Mouse (Mus musculus): ENCODE results near the gene Atp12a. TPM values are rescaled to one million over a fixed set of nuclear protein-coding genes. Genes with fewer than 3 reads are reported as not detected.

The Atp12a gene
- 0.14 and 0.15 TPM in 2 replicates for polyA plus RNA-seq (2015; fragmentation: Nextera tagmentation; extraction: Ambion mirVana)

DNA sequence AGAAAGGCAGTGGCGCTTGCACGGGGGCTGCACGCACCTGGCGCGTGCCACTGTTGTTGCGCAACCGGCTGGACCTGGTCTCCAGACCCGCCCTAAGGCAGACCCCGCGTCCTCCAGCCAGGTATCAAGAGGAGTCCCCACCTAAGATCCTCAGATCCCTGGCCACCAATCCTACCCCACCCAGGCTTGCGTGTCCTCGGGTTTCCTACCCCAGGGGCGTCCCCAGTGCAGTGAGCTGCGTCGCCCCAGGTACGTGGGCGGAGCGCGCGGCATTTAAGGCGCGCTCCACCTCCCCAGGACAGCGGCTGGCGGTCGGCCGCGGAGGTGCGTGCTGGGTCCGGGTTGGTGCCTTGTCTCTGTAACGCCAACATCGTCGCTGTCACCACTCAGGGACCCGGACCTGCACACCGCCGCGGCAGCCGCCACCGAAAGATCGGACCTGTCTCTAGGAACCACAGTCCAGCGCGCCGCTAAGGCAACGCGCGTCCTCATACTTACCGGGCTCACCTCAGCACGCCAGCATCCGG, at the start of gene Atp12a:
Atp12a (plus strand) TSS at position 358 of the 527 bp plus-strand sequence.
- Histone ChIP-seq H3K36me3 (no peaks in the 10 kb centered on the region), H3K9ac (replicated peaks) (peak within 1 kb of the TSS; percentile 40), H3K4me2 (replicated peaks) (peak within 1 kb of the TSS; percentile 84), H3K4me1 (peaks cover 14% of the 10 kb centered on the region), H3K9me3 (no peaks in the 10 kb centered on the region), H3K27ac (replicated peaks) (no peak within 1 kb of the TSS), H3K4me3 (peak within 1 kb of the TSS; percentile 45), H3K27me3 (peaks cover 47% of the 10 kb centered on the region)
- WGBS, result under 1% methylated on average over 48 of the region's 48 CpGs
- ATAC-seq (replicated peaks), result peak; percentile 58

DNA sequence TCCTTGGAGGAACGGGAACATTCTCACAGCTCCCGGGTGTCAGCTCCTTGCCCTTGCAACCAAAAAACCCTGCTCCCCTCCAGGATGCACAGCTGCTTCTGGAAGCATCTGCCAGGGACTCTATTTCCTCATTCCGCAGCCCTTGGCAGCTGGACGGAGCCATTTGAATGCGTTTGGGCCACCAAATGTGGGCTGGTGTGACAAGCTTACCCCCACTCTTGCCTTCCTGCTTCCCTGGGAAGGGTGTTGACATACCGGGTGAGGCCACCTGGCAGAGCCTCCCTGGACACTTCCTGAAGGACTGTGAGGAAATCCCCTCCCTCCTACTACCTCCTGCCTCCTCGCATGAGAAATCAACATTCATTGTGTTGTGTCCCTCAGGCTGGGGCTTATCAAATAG, 49.3 kb upstream of the Atp12a start:
- H3K36me3 ChIP-seq, result no peaks in the 10 kb centered on the region
- no peaks in the 10 kb centered on the region for H3K27me3 ChIP-seq
- H3K9me3 ChIP-seq, result no peaks in the 10 kb centered on the region
- no peak overlapping the region for H3K4me3 ChIP-seq
- no peak overlapping the region for H3K27ac ChIP-seq (replicated peaks)
- H3K9ac ChIP-seq (replicated peaks), result no peak overlapping the region
- H3K4me1 ChIP-seq, result no peaks in the 10 kb centered on the region
- WGBS, result 76% methylated on average over 7 of the region's 7 CpGs
- no peak overlapping the region for H3K4me2 ChIP-seq (replicated peaks)
- no peak for ATAC-seq (replicated peaks)

DNA sequence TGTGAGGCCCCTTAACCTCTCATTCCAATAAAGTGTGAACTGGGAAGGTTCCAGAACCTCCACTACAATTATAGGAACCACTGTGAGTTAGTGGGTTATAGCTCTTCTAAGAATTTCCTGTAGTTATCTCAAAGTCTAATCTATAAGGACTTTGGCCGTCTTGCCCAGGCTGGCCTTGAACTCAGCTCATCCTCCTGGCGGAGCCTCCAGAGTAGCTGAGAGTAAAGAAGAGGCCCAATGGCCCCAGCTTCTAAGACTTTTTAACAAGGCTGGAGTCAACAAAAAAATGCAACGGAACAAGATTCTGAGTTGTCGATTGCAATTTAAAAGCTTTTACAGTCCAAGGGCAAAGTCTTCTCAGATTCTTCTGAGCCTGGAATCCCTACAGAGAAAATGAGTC, 48.5 kb upstream of the Atp12a start:
- no peak overlapping the region for H3K4me2 ChIP-seq (replicated peaks)
- H3K4me3 ChIP-seq, result no peak overlapping the region
- no peak overlapping the region for H3K9ac ChIP-seq (replicated peaks)
- no peaks in the 10 kb centered on the region for H3K27me3 ChIP-seq
- H3K4me1 ChIP-seq, result no peaks in the 10 kb centered on the region
- ATAC-seq (replicated peaks), result no peak
- H3K27ac ChIP-seq (replicated peaks), result no peak overlapping the region
- no peaks in the 10 kb centered on the region for H3K9me3 ChIP-seq
- H3K36me3 ChIP-seq, result no peaks in the 10 kb centered on the region
- 94% methylated on average over 4 of the region's 4 CpGs for WGBS

DNA sequence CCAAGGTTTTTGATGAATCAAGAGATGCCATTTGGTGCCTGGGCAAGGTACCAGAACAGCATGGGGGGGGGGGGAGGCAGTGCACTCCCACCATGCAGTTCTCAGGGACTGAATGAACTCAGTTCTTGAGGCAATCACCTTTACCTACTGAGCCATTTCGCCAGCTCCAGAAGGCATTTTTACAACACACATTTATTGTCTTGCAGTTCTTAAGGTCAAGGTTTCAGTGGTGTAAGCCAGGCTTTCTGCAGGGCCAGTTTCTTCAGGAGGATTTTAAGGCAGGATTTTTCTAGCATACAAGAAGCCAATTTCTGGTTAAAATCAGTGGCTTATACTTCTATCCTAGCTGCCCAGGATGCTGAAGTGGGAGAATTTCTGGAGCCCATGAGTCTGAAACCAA, 41.9 kb upstream of the Atp12a start:
- Histone ChIP-seq H3K9ac (replicated peaks) (no peak overlapping the region), H3K4me1 (no peaks in the 10 kb centered on the region), H3K27ac (replicated peaks) (no peak overlapping the region), H3K36me3 (no peaks in the 10 kb centered on the region), H3K4me2 (replicated peaks) (no peak overlapping the region), H3K27me3 (no peaks in the 10 kb centered on the region), H3K9me3 (no peaks in the 10 kb centered on the region), H3K4me3 (no peak overlapping the region)
- no peak for ATAC-seq (replicated peaks)
- 78% methylated on average over 1 of the region's 1 CpGs for WGBS

DNA sequence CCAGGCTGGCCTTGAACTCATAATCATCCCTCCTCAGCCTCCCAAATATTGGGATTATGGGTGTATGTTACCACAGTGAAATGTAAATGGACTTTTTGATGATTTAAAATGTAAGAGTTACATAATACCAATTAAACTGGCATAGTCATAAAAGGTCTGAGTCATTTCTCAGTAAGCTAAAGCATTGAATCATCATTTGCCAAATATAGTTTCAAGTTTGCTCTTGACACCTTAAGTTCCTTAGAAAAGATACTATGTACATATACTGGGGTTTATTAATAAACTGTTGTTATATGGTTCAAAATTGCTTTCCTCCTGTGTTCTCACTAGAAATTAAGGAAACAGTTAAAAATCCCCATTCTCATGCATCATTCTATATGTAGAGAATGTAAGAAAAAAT, 39.8 kb upstream of the Atp12a start:
- no peak overlapping the region for H3K4me3 ChIP-seq
- H3K9me3 ChIP-seq, result no peaks in the 10 kb centered on the region
- no peaks in the 10 kb centered on the region for H3K36me3 ChIP-seq
- no peaks in the 10 kb centered on the region for H3K27me3 ChIP-seq
- H3K4me2 ChIP-seq (replicated peaks), result no peak overlapping the region
- no peaks in the 10 kb centered on the region for H3K4me1 ChIP-seq
- H3K9ac ChIP-seq (replicated peaks), result no peak overlapping the region
- no peak overlapping the region for H3K27ac ChIP-seq (replicated peaks)
- no peak for ATAC-seq (replicated peaks)

DNA sequence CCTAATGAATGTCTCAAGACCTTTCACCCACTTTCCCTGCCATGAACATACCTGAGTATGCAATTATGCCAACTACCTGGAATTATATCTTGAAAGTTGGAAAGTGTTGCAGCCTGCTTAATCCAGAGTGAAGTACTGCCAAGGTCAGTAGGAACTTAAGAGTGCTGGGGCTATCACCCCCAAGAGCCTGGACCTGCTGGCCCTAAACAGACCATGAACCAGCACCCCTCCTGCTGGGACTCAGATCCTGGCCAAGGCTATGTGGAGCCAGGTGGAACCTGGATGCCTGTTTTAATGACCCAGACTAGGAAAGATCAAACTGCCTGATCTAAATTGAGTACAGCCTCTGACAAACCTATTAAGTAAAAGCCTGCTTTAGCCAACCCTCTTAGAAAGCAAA, 31.2 kb upstream of the Atp12a start:
- no peak for ATAC-seq (replicated peaks)
- H3K4me1 ChIP-seq, result 0 out of 2 replicates have a peak, but pooled peaks cover 5% of the 10 kb centered on the region
- no peak overlapping the region for H3K4me3 ChIP-seq
- no peaks in the 10 kb centered on the region for H3K27me3 ChIP-seq
- no peak overlapping the region for H3K4me2 ChIP-seq (replicated peaks)
- H3K9me3 ChIP-seq, result no peaks in the 10 kb centered on the region
- no peak overlapping the region for H3K9ac ChIP-seq (replicated peaks)
- H3K27ac ChIP-seq (replicated peaks), result no peak overlapping the region
- H3K36me3 ChIP-seq, result no peaks in the 10 kb centered on the region

DNA sequence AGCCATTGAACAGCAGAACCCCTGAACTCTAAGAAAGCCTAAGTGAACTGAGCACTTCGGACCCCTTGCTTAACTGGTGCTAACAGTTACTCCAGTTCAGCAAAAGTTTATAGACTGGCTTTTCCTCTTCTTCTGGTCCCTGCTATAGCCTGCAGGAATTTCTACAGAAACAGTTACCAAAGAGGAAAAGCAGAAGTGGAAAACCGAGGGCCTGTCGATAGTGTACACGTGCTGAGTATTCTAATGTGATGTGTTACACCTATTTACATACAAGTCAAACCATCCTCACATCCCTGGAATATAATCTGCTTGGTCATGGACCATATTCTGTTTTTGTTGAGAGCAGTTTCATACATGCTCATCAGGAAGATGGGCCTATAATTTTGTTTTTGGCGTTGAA, 30.4 kb upstream of the Atp12a start:
- Histone ChIP-seq H3K36me3 (no peaks in the 10 kb centered on the region), H3K27ac (replicated peaks) (no peak overlapping the region), H3K27me3 (no peaks in the 10 kb centered on the region), H3K4me3 (no peak overlapping the region), H3K9ac (replicated peaks) (no peak overlapping the region), H3K4me2 (replicated peaks) (no peak overlapping the region), H3K9me3 (no peaks in the 10 kb centered on the region), H3K4me1 (0 out of 2 replicates have a peak, but pooled peaks cover 5% of the 10 kb centered on the region)
- 95% methylated on average over 5 of the region's 5 CpGs for WGBS
- ATAC-seq (replicated peaks), result no peak

DNA sequence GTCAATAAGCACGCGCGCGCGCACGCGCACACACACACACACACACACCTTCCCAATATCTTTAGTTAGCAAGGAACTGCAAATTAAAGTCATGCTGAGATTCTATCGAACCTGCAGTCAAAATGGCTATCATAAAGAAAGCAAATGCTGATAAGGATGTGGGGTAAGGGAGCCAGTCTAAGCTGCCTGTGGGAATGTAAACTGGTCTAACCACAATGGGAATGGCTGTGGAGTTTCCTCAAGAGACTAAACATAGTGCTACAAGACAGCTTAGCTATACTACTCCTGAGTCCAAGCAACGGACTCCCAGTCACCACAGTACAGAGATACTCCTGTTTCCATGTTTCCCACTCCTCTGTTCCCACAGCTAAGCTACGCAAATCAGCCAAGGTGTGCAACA, 28.8 kb upstream of the Atp12a start:
- 94% methylated on average over 10 of the region's 10 CpGs for whole genome bisulfite sequencing
- Histone ChIP-seq H3K9ac (replicated peaks) (no peak overlapping the region), H3K4me3 (no peak overlapping the region), H3K9me3 (no peaks in the 10 kb centered on the region), H3K4me1 (0 out of 2 replicates have a peak, but pooled peaks cover 5% of the 10 kb centered on the region), H3K36me3 (no peaks in the 10 kb centered on the region), H3K27ac (replicated peaks) (no peak overlapping the region), H3K4me2 (replicated peaks) (no peak overlapping the region), H3K27me3 (no peaks in the 10 kb centered on the region)
- ATAC-seq (replicated peaks), result no peak

DNA sequence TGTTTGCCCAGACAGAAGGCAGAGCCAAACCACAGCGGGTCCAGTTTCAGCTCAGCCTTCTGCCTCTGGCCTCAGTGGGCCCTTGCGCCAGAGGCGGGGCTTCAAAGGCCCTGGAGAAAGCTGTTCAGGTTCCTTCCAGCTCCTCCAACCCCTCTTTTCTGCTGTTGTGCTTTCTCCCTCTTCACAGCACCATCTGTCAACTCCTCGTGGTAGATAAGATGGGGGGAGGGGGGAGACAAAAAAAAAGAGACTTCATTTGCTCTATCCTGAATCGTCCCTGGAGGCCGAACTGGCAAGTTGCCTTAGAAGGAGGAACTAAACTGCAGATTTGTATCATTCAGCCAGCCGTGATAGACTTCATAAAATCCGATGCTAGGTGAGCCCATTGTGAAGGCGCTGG, 27.8 kb upstream of the Atp12a start:
- Histone ChIP-seq H3K36me3 (no peaks in the 10 kb centered on the region), H3K27me3 (no peaks in the 10 kb centered on the region), H3K9me3 (no peaks in the 10 kb centered on the region), H3K4me2 (replicated peaks) (no peak overlapping the region), H3K9ac (replicated peaks) (no peak overlapping the region), H3K27ac (replicated peaks) (no peak overlapping the region), H3K4me1 (0 out of 2 replicates have a peak, but pooled peaks cover 5% of the 10 kb centered on the region), H3K4me3 (no peak overlapping the region)
- 0 out of 2 replicates have a peak, but pooled peaks have one; percentile 6 for ATAC-seq (replicated peaks)
- WGBS, result 56% methylated on average over 9 of the region's 9 CpGs

DNA sequence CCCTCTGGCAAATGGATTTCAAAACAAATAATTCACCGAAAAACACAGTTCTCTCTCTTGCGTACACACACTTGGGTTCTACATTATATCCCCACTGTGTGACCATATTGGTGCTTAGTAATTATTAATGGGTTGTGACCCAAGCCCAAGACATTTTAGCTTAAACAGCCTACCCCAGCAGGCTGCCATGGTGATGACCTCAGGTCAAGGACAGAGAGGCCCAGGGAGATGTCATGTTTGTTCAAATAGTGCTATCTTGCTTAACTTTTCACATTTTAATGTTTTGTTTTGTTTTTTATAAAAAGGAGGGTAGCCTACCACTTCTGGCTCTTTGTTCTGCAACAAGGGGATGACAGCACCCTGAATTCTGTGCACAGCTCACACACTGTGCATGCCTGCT, 27.2 kb upstream of the Atp12a start:
- Histone ChIP-seq H3K27me3 (no peaks in the 10 kb centered on the region), H3K27ac (replicated peaks) (no peak overlapping the region), H3K9ac (replicated peaks) (no peak overlapping the region), H3K4me1 (0 out of 2 replicates have a peak, but pooled peaks cover 5% of the 10 kb centered on the region), H3K4me3 (no peak overlapping the region), H3K36me3 (no peaks in the 10 kb centered on the region), H3K9me3 (no peaks in the 10 kb centered on the region), H3K4me2 (replicated peaks) (no peak overlapping the region)
- ATAC-seq (replicated peaks), result no peak
- 93% methylated on average over 2 of the region's 2 CpGs for WGBS

DNA sequence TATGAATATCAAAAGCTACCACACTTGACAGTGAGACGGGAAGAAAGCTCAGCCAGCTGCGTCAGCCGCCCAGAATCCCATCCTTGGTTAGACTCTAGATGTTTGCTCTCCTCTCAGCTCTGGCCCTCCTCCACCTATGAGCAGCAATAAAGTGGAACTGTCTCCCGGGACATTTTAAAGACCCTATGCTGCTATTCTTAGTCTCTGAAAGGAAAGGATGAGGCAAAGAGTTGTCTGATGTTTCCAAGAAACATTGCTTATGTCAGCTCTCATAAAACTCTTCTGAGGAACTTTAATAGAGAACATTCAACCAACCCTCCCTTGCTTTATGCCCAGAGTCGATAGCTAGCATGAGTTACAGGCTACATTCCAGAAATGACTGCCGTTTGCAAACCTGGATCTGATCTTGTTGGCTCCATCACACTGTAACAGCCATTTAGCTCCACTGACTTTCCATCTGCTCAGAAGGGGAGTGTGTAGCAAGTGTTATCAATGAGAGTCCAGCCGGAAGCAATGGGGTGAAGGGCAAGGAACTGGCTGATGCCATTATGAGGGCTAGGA, 25.9 kb upstream of the Atp12a start:
- no peaks in the 10 kb centered on the region for H3K27me3 ChIP-seq
- H3K4me3 ChIP-seq, result no peak overlapping the region
- WGBS, result 88% methylated on average over 7 of the region's 7 CpGs
- no peaks in the 10 kb centered on the region for H3K36me3 ChIP-seq
- H3K9me3 ChIP-seq, result no peaks in the 10 kb centered on the region
- no peak overlapping the region for H3K9ac ChIP-seq (replicated peaks)
- 0 out of 2 replicates have a peak, but pooled peaks cover 5% of the 10 kb centered on the region for H3K4me1 ChIP-seq
- no peak for ATAC-seq (replicated peaks)
- no peak overlapping the region for H3K4me2 ChIP-seq (replicated peaks)
- H3K27ac ChIP-seq (replicated peaks), result no peak overlapping the region

DNA sequence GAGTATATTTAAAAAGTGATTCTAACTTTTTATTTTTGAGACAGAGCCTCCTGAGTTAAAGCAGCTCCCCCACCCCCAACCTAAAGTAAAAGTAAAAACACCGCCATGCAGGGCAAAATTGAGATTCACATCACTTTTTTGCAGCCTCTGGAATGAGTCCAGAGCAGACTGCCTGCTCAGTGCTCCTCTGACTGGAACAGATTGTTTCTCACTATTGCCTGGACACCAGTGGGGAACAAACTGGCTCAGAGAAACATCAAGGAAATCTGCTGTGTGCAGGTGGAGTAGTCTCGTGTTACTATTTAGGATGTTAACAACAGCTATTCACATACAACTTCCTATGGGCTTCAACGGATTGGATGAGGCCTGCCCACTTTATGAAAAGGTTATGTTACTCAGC, 16.2 kb upstream of the Atp12a start:
- H3K9ac ChIP-seq (replicated peaks), result no peak overlapping the region
- no peaks in the 10 kb centered on the region for H3K9me3 ChIP-seq
- no peaks in the 10 kb centered on the region for H3K36me3 ChIP-seq
- no peaks in the 10 kb centered on the region for H3K4me1 ChIP-seq
- no peak for ATAC-seq (replicated peaks)
- H3K4me3 ChIP-seq, result no peak overlapping the region
- no peak overlapping the region for H3K4me2 ChIP-seq (replicated peaks)
- WGBS, result 47% methylated on average over 3 of the region's 3 CpGs
- no peaks in the 10 kb centered on the region for H3K27me3 ChIP-seq
- no peak overlapping the region for H3K27ac ChIP-seq (replicated peaks)

DNA sequence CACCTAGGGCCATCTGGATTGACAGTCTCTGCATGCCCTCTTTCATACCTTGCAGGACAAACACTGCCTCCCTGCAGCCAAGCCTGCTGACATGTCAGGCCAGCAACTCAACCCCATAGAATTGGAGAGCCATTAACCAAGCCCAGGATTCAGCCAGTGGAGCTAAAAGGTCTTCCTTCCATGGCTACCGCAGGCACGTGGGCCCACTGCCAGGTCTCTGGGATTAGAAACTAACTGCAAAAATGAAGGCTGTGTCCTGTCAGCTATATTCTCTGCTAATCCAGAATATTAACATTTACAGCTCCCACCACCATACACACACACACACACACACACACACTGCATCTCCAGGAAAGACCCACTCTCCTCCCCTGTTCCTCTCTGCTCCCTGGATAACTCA, 15.3 kb upstream of the Atp12a start:
- no peak overlapping the region for H3K4me3 ChIP-seq
- no peaks in the 10 kb centered on the region for H3K36me3 ChIP-seq
- no peaks in the 10 kb centered on the region for H3K4me1 ChIP-seq
- no peaks in the 10 kb centered on the region for H3K27me3 ChIP-seq
- H3K4me2 ChIP-seq (replicated peaks), result no peak overlapping the region
- 84% methylated on average over 2 of the region's 2 CpGs for WGBS
- no peaks in the 10 kb centered on the region for H3K9me3 ChIP-seq
- H3K27ac ChIP-seq (replicated peaks), result no peak overlapping the region
- no peak for ATAC-seq (replicated peaks)
- H3K9ac ChIP-seq (replicated peaks), result no peak overlapping the region
